Mouse (Mus musculus): ENCODE results near the gene Lrrk1.
"Not testable (repeated sequence)": the region's sequence is repeated elsewhere in the genome, so short reads cannot be mapped to it uniquely, and the experiment has no call there.

Lrrk1 gene

GRCm38 (mm10) chr7:66219794-66220227 is 168.3 kb downstream of the Lrrk1 start:
- DNase-seq = no peak

- DNase-seq = no peak
Observed at GRCm38 (mm10) chr7:66219028-66219793, 168.9 kb downstream of the Lrrk1 start.

- DNase-seq = no peak
Observed at GRCm38 (mm10) chr7:66218193-66219014, 169.7 kb downstream of the Lrrk1 start.

- no peak for DNase-seq
Observed at GRCm38 (mm10) chr7:66217531-66218094, 170.5 kb downstream of the Lrrk1 start.

- no peak for DNase-seq
Observed at GRCm38 (mm10) chr7:66217011-66217410, 171.1 kb downstream of the Lrrk1 start.

GRCm38 (mm10) chr7:66215911-66216310 is 172.2 kb downstream of the Lrrk1 start:
- DNase-seq = no peak

- DNase-seq = no peak
Observed at GRCm38 (mm10) chr7:66214477-66214876, 173.7 kb downstream of the Lrrk1 start.

- no peak for DNase-seq
Observed at GRCm38 (mm10) chr7:66212887-66213286, 175.3 kb downstream of the Lrrk1 start.

GRCm38 (mm10) chr7:66209920-66210319 is 178.2 kb downstream of the Lrrk1 start:
- DNase-seq = no peak

GRCm38 (mm10) chr7:66201657-66202056 is 186.5 kb downstream of the Lrrk1 start:
- no peak for DNase-seq

- DNase-seq = no peak
Observed at GRCm38 (mm10) chr7:66200791-66201450, 187.2 kb downstream of the Lrrk1 start.

GRCm38 (mm10) chr7:66200383-66200782 is 187.8 kb downstream of the Lrrk1 start:
- DNase-seq = no peak

- DNase-seq = no peak
Observed at GRCm38 (mm10) chr7:66199391-66199831, 188.7 kb downstream of the Lrrk1 start.

GRCm38 (mm10) chr7:66198416-66198815 is 189.7 kb downstream of the Lrrk1 start:
- DNase-seq = no peak

- DNase-seq = no peak
Observed at GRCm38 (mm10) chr7:66196609-66197445, 191.3 kb downstream of the Lrrk1 start.

- no peak for DNase-seq
Observed at GRCm38 (mm10) chr7:66195881-66196280, 192.3 kb downstream of the Lrrk1 start.

- DNase-seq = no peak
Observed at GRCm38 (mm10) chr7:66194511-66194910, 193.6 kb downstream of the Lrrk1 start.

- DNase-seq = not testable (repeated sequence)
Observed at GRCm38 (mm10) chr7:66190385-66190784, 197.8 kb downstream of the Lrrk1 start.

GRCm38 (mm10) chr7:66187581-66188231 is 200.4 kb downstream of the Lrrk1 start:
- DNase-seq = no peak

GRCm38 (mm10) chr7:66185370-66185769 is 202.8 kb downstream of the Lrrk1 start:
- DNase-seq = no peak

GRCm38 (mm10) chr7:66184026-66184425 is 204.1 kb downstream of the Lrrk1 start:
- DNase-seq = no peak

GRCm38 (mm10) chr7:66183404-66183803 is 204.7 kb downstream of the Lrrk1 start:
- DNase-seq = no peak

Measured in thymus, postnatal 14 days (tissue).